Mouse (Mus musculus) limb, embryonic 12.5 days (tissue): ENCODE results near the gene Bub3. TPM values are rescaled to one million over a fixed set of nuclear protein-coding genes. Genes with fewer than 3 reads are reported as not detected.

Experiments used
- ATAC-seq: fragments of 200-750 bp; cut with Nextera tagmentation; 2 replicates; pipeline ENCODE4 v1.8.0; 2017; ENCODE audit warnings: low read depth, moderate TSS enrichment; ENCODE audit not compliant: insufficient number of reproducible peaks, insufficient read depth, low FRiP score, low TSS enrichment
- H3K27ac ChIP-seq: fragments of 300-500 bp; sonication (generic); 2 replicates; pipeline ENCODE4 v1.5.1; 2016; ENCODE audit warnings: mild to moderate bottlenecking, moderate library complexity
- H3K27me3 ChIP-seq: fragments of 300-500 bp; sonication (generic); 2 replicates; pipeline ENCODE4 v1.6.1; 2016; ENCODE audit warnings: mild to moderate bottlenecking, moderate library complexity
- H3K36me3 ChIP-seq: fragments of 300-500 bp; sonication (generic); 2 replicates; pipeline ENCODE4 v1.6.1; 2016; ENCODE audit warnings: mild to moderate bottlenecking, moderate library complexity
- H3K4me1 ChIP-seq: fragments of 300-500 bp; sonication (generic); replicated peaks from 2 replicates; pipeline ENCODE4 v1.6.1; 2016
- H3K4me2 ChIP-seq: fragments of 300-500 bp; sonication (generic); 2 replicates; pipeline ENCODE4 v1.6.1; 2016; ENCODE audit warnings: mild to moderate bottlenecking, moderate library complexity
- H3K4me3 ChIP-seq: fragments of 300-500 bp; sonication (generic); replicated peaks from 2 replicates; pipeline ENCODE4 v1.5.1; 2016; ENCODE audit warnings: mild to moderate bottlenecking
- H3K9ac ChIP-seq: fragments of 300-500 bp; sonication (generic); replicated peaks from 2 replicates; pipeline ENCODE4 v1.6.1; 2016; ENCODE audit warnings: mild to moderate bottlenecking, moderate library complexity
- H3K9me3 ChIP-seq: fragments of 300-500 bp; sonication (generic); 2 replicates; pipeline ENCODE4 v1.6.1; 2016; ENCODE audit warnings: mild to moderate bottlenecking, moderate library complexity
- WGBS: fragments of 180-500 bp; shearing (Covaris S2); methylation state at CpG from one replicate; pipeline ENCODE4 v1.1.7; 2016; 5-methylcytosine and 5-hydroxymethylcytosine counted together
- polyA plus RNA-seq: library from polyadenylated mRNA; unstranded; fragments of >200 nt; fragmentation: Nextera tagmentation; extraction: Ambion mirVana; gene quantifications from 2 replicates; pipeline ENCODE4 v1.2.1, GENCODE M21; 2016

Gene Bub3
- polyA plus RNA-seq, 1 experiment from 2014 or later = 258 TPM

GRCm38 (mm10) chr7:131547481-131547880 is 12.5 kb upstream of the Bub3 start:
- WGBS = 4% methylated on average over 5 of the region's 5 CpGs
- no peak overlapping the region for H3K4me2 ChIP-seq
- H3K27ac ChIP-seq = no peak overlapping the region
- no peak for ATAC-seq
- H3K9me3 ChIP-seq = no peaks in the 10 kb centered on the region
- H3K27me3 ChIP-seq = peaks cover 98% of the 10 kb centered on the region
- H3K4me3 ChIP-seq = no peak overlapping the region
- H3K4me1 ChIP-seq = peaks cover 25% of the 10 kb centered on the region
- H3K9ac ChIP-seq = no peak overlapping the region
- no peaks in the 10 kb centered on the region for H3K36me3 ChIP-seq

GRCm38 (mm10) chr7:131548473-131548872 is 11.5 kb upstream of the Bub3 start, which contains the start of gene Hmx2:
TSS of gene Hmx2 (plus strand) at chr7:131548773.
- H3K27ac ChIP-seq = no peak within 1 kb of the TSS
- H3K9me3 ChIP-seq = no peaks in the 10 kb centered on the region
- H3K36me3 ChIP-seq = no peaks in the 10 kb centered on the region
- no peak within 1 kb of the TSS for H3K9ac ChIP-seq
- peaks cover 17% of the 10 kb centered on the region for H3K4me1 ChIP-seq
- 4% methylated on average over 3 of the region's 3 CpGs for WGBS
- no peak for ATAC-seq
- H3K4me3 ChIP-seq = no peak within 1 kb of the TSS
- peaks cover 98% of the 10 kb centered on the region for H3K27me3 ChIP-seq
- H3K4me2 ChIP-seq = no peak within 1 kb of the TSS

GRCm38 (mm10) chr7:131551471-131551870 is 8.6 kb upstream of the Bub3 start:
- 3% methylated on average over 4 of the region's 4 CpGs for WGBS
- no peaks in the 10 kb centered on the region for H3K9me3 ChIP-seq
- no peak for ATAC-seq
- no peaks in the 10 kb centered on the region for H3K36me3 ChIP-seq
- no peak overlapping the region for H3K4me2 ChIP-seq
- H3K4me1 ChIP-seq = peaks cover 22% of the 10 kb centered on the region
- peaks cover 99% of the 10 kb centered on the region for H3K27me3 ChIP-seq
- H3K27ac ChIP-seq = no peak overlapping the region
- H3K4me3 ChIP-seq = no peak overlapping the region
- no peak overlapping the region for H3K9ac ChIP-seq

GRCm38 (mm10) chr7:131551931-131552741 is 7.9 kb upstream of the Bub3 start:
- Histone ChIP-seq H3K27me3 (peaks cover 99% of the 10 kb centered on the region), H3K27ac (no peak overlapping the region), H3K4me3 (no peak overlapping the region), H3K9ac (no peak overlapping the region), H3K9me3 (no peaks in the 10 kb centered on the region), H3K4me2 (no peak overlapping the region), H3K36me3 (no peaks in the 10 kb centered on the region), H3K4me1 (peaks cover 29% of the 10 kb centered on the region)
- no peak for ATAC-seq
- under 1% methylated on average over 42 of the region's 42 CpGs for WGBS

GRCm38 (mm10) chr7:131552781-131553180 is 7.2 kb upstream of the Bub3 start:
- peaks cover 99% of the 10 kb centered on the region for H3K27me3 ChIP-seq
- peaks cover 29% of the 10 kb centered on the region for H3K4me1 ChIP-seq
- no peak overlapping the region for H3K4me2 ChIP-seq
- H3K9ac ChIP-seq = no peak overlapping the region
- no peaks in the 10 kb centered on the region for H3K36me3 ChIP-seq
- no peak overlapping the region for H3K27ac ChIP-seq
- WGBS = 2% methylated on average over 5 of the region's 5 CpGs
- no peak overlapping the region for H3K4me3 ChIP-seq
- no peaks in the 10 kb centered on the region for H3K9me3 ChIP-seq
- no peak for ATAC-seq

GRCm38 (mm10) chr7:131553771-131554175 is 6.2 kb upstream of the Bub3 start:
- H3K27me3 ChIP-seq = peaks cover 98% of the 10 kb centered on the region
- ATAC-seq = no peak
- 1% methylated on average over 39 of the region's 39 CpGs for WGBS
- no peaks in the 10 kb centered on the region for H3K9me3 ChIP-seq
- peak overlapping the region; percentile 65 for H3K4me2 ChIP-seq
- no peak overlapping the region for H3K27ac ChIP-seq
- H3K36me3 ChIP-seq = no peaks in the 10 kb centered on the region
- H3K4me3 ChIP-seq = peak overlapping the region; percentile 42
- H3K9ac ChIP-seq = no peak overlapping the region; the same call in 1 of the 2 replicates
- peaks cover 29% of the 10 kb centered on the region for H3K4me1 ChIP-seq

- Histone ChIP-seq H3K36me3 (no peaks in the 10 kb centered on the region), H3K27me3 (peaks cover 92% of the 10 kb centered on the region), H3K9me3 (no peaks in the 10 kb centered on the region), H3K27ac (no peak overlapping the region), H3K9ac (no peak overlapping the region; the same call in 1 of the 2 replicates), H3K4me1 (peaks cover 29% of the 10 kb centered on the region), H3K4me2 (peak overlapping the region; percentile 65), H3K4me3 (peak overlapping the region; percentile 42)
- WGBS = under 1% methylated on average over 45 of the region's 45 CpGs
- ATAC-seq = 0 out of 2 replicates have a peak, but pooled peaks have one; percentile 26
Measured at GRCm38 (mm10) chr7:131554341-131555180, 5.5 kb upstream of the Bub3 start.

GRCm38 (mm10) chr7:131555301-131556081 is 4.5 kb upstream of the Bub3 start:
- H3K27ac ChIP-seq = no peak overlapping the region
- peaks cover 83% of the 10 kb centered on the region for H3K27me3 ChIP-seq
- H3K4me1 ChIP-seq = peaks cover 29% of the 10 kb centered on the region
- H3K9me3 ChIP-seq = no peaks in the 10 kb centered on the region
- WGBS = under 1% methylated on average over 68 of the region's 68 CpGs
- peak overlapping the region; percentile 13; the same call in 1 of the 2 replicates for H3K4me3 ChIP-seq
- H3K4me2 ChIP-seq = peak overlapping the region; percentile 38
- ATAC-seq = no peak
- no peak overlapping the region for H3K9ac ChIP-seq
- no peaks in the 10 kb centered on the region for H3K36me3 ChIP-seq

GRCm38 (mm10) chr7:131556116-131556515 is 3.9 kb upstream of the Bub3 start:
- Histone ChIP-seq H3K36me3 (no peaks in the 10 kb centered on the region), H3K27me3 (peaks cover 77% of the 10 kb centered on the region), H3K27ac (no peak overlapping the region), H3K9ac (no peak overlapping the region), H3K4me2 (no peak overlapping the region), H3K4me3 (0 out of 2 replicates have a peak overlapping the region, but pooled peaks have one; percentile 13), H3K4me1 (peaks cover 30% of the 10 kb centered on the region), H3K9me3 (no peaks in the 10 kb centered on the region)
- 2% methylated on average over 9 of the region's 9 CpGs for WGBS
- ATAC-seq = no peak

- Histone ChIP-seq H3K27me3 (peaks cover 71% of the 10 kb centered on the region), H3K36me3 (0 out of 2 replicates have a peak, but pooled peaks cover under 1% of the 10 kb centered on the region), H3K4me1 (peaks cover 35% of the 10 kb centered on the region), H3K4me3 (peak overlapping the region; percentile 23), H3K4me2 (peak overlapping the region; percentile 33), H3K9ac (no peak overlapping the region; the same call in 1 of the 2 replicates), H3K9me3 (no peaks in the 10 kb centered on the region), H3K27ac (no peak overlapping the region)
- WGBS = under 1% methylated on average over 37 of the region's 37 CpGs
- ATAC-seq = no peak
Measured at GRCm38 (mm10) chr7:131556541-131557271, 3.3 kb upstream of the Bub3 start.
